In the genomic region with DNA sequence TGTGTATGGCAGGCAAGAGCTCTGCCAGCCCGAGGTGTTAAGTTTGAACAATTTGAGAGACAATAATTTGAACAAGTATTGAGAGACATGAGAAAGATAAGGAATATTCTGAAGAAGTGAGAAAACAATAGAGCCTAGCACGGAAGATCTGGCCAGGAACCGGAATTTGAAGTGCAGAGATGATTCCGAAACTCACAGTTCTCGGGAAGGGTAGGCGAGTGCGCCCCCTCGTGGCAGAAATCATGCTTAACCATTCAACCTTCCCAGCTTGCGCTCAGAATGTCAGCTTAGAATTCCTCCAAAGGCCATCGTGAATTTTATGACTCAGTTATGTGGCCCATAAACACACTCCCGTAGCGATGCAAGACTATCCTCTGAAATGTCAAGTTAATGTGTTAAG, we compare ENCODE assay signal across 8 mouse cellular contexts. TPM values are rescaled to one million over a fixed set of nuclear protein-coding genes. Genes with fewer than 3 reads are reported as not detected.
A peak's percentile ranks its signal among the peaks of the same experiment; 100 is the strongest.
DNase-seq lines count a peak whose midpoint lies in the region; ATAC-seq lines count a peak whose summit lies in the region.

No protein-coding gene starts in this region.

- intact Hi-C loops in left cerebral cortex, postnatal 10 days (cut with DNase I): loop anchor here (5.0 kb wide), 1 partner anchor 124 kb away; no protein-coding TSS in a partner anchor

- peak; percentile 87 for DNase-seq in ZHBTc4 (ENCODE audit: low read depth, low spot score)
- peak; percentile 90 to 91 for DNase-seq in cerebellum, postnatal 4 days (ENCODE audit: low spot score in 2 of 2)
- DNase-seq in gastrocnemius, adult 8-10 months (ENCODE audit: low spot score in 2 of 2): peak; percentile 63 to 67
- DNase-seq in left cerebral cortex, postnatal 10 days (ENCODE audit: extremely low spot score in 1 of 2, low spot score in 2 of 2): peak; percentile 77 to 86
- peak; percentile 76 to 92 for DNase-seq in right cerebral cortex, postnatal 10 days (ENCODE audit: low spot score in 2 of 2)
- peak; percentile 80 for DNase-seq in urinary bladder, postnatal 10 days (ENCODE audit: low spot score)

- peak; percentile 41 for ATAC-seq in inflammation-experienced regulatory T-cells, adult 6 months
- peak; percentile 38 for ATAC-seq in megakaryocyte progenitor cell, adult 5-6 weeks (replicated peaks; ENCODE audit: poor library complexity)

RNA-seq across cellular contexts. Expression of gene Zfyve27, which starts 2.4 kb away (rescaled TPM):
- 10 to 100 TPM; 10.4 to 13.2 (median 11.8) TPM for total RNA-seq in gastrocnemius, adult 8-10 months (2022)
- 10 to 100 TPM; 12.1 to 18.8 (median 17.9) TPM for polyA plus RNA-seq in inflammation-experienced regulatory T-cells, adult 6 months (2017; shearing (Covaris generic))
- total RNA-seq in left cerebral cortex, postnatal 10 days (2021): 100 to 1,000 TPM in 1 of 2 experiments, 10 to 100 TPM in 1; 93.9 to 100 TPM
- total RNA-seq in megakaryocyte progenitor cell, adult 5-6 weeks (2015): 10.7 and 13.6 TPM in 2 replicates
- total RNA-seq in megakaryocyte progenitor cell, adult 5-6 weeks (2017): 26.9 and 30.5 TPM in 2 replicates

RNA-seq across cellular contexts. Expression of gene Marveld1, which starts 18.9 kb away (rescaled TPM):
- total RNA-seq in gastrocnemius, adult 8-10 months (2022): 1 to 10 TPM; 4.1 to 5.8 (median 4.5) TPM
- polyA plus RNA-seq in inflammation-experienced regulatory T-cells, adult 6 months (2017; shearing (Covaris generic)): 1 to 10 TPM; 2.9 to 8.7 (median 6.9) TPM
- total RNA-seq in left cerebral cortex, postnatal 10 days (2021): 10 to 100 TPM; 11.7 to 13.5 TPM
- total RNA-seq in megakaryocyte progenitor cell, adult 5-6 weeks (2015): 14.4 and 14.9 TPM in 2 replicates
- total RNA-seq in megakaryocyte progenitor cell, adult 5-6 weeks (2017): 15.0 and 18.8 TPM in 2 replicates

RNA-seq across cellular contexts. Expression of gene Sfrp5, which starts 35.9 kb away (rescaled TPM):
- total RNA-seq in gastrocnemius, adult 8-10 months (2022): 1 to 10 TPM; 1.8 to 7.4 (median 4.8) TPM
- not detected for polyA plus RNA-seq in inflammation-experienced regulatory T-cells, adult 6 months (2017; shearing (Covaris generic))
- under 1 TPM in 1 of 2 experiments, not detected in 1; 0.30 TPM for total RNA-seq in left cerebral cortex, postnatal 10 days (2021)
- not detected in 2 replicates for total RNA-seq in megakaryocyte progenitor cell, adult 5-6 weeks (2015)
- total RNA-seq in megakaryocyte progenitor cell, adult 5-6 weeks (2017): not detected in 2 replicates

RNA-seq across cellular contexts. Expression of gene Avpi1, which starts 37.3 kb away (rescaled TPM):
- 10 to 100 TPM in 1 of 4 experiments, 1 to 10 TPM in 3; 8.6 to 12.1 (median 9.2) TPM for total RNA-seq in gastrocnemius, adult 8-10 months (2022)
- 10 to 100 TPM in 1 of 3 experiments, 1 to 10 TPM in 2; 6.1 to 12.0 (median 6.8) TPM for polyA plus RNA-seq in inflammation-experienced regulatory T-cells, adult 6 months (2017; shearing (Covaris generic))
- 10 to 100 TPM; 20.6 to 21.4 TPM for total RNA-seq in left cerebral cortex, postnatal 10 days (2021)
- total RNA-seq in megakaryocyte progenitor cell, adult 5-6 weeks (2015): 5.0 and 7.3 TPM in 2 replicates
- total RNA-seq in megakaryocyte progenitor cell, adult 5-6 weeks (2017): 4.9 and 5.4 TPM in 2 replicates

Comparison
In these comparisons a context has a peak if more than half of its experiments do, and no peak if none do; other contexts are left out.
1. Peak in every context shown above with its lines: DNase-seq and ATAC-seq.